In genomic region chr9:56324576-56325355, GRCm38 (mm10) we compare ENCODE assay signal across 8 mouse cellular contexts.
A peak's percentile ranks its signal among the peaks of the same experiment; 100 is the strongest.
DNase-seq lines count a peak whose midpoint lies in the region; ATAC-seq lines count a peak whose summit lies in the region.

No protein-coding gene starts in this region.

- H3K36me3 ChIP-seq in midbrain, embryonic 14.5 days (ENCODE audit: control insufficient read depth, insufficient read depth, low read length) = no peaks in the 10 kb centered on the region

- peak; percentile 8 to 9 for DNase-seq in urinary bladder, postnatal 36 days (ENCODE audit: low spot score in 2 of 2)
- no peak for DNase-seq in urinary bladder, postnatal 25 days (ENCODE audit: low spot score)
- DNase-seq in heart, adult 8-10 months (ENCODE audit: low spot score) = peak; percentile 67
- DNase-seq in kidney, postnatal 10 days = peak; percentile 38
- no peak for DNase-seq in cerebellum, adult 9-11 months
- DNase-seq in adrenal gland, postnatal 14 days = no peak
- no peak for DNase-seq in midbrain, embryonic 14.5 days

- H3K9ac ChIP-seq in midbrain, embryonic 14.5 days (replicated peaks; ENCODE audit: low read length) = no peak overlapping the region

- H3K4me1 ChIP-seq in midbrain, embryonic 14.5 days (ENCODE audit: control insufficient read depth, insufficient read depth, low read length) = no peaks in the 10 kb centered on the region

- H3K9me3 ChIP-seq in midbrain, embryonic 14.5 days (ENCODE audit: control insufficient read depth, low read length) = no peaks in the 10 kb centered on the region

- no peaks in the 10 kb centered on the region for H3K27me3 ChIP-seq in midbrain, embryonic 14.5 days (ENCODE audit: control insufficient read depth, insufficient read depth, low read length)

- H3K4me3 ChIP-seq in midbrain, embryonic 14.5 days (replicated peaks; ENCODE audit: low read depth, low read length) = no peak overlapping the region

- 87% methylated on average over 16 of the region's 16 CpGs for WGBS in midbrain, embryonic 14.5 days

- no peak for ATAC-seq in erythroid progenitor cell, adult 5-6 weeks (replicated peaks; ENCODE audit: low FRiP score, poor library complexity, severe bottlenecking)
- ATAC-seq in midbrain, embryonic 14.5 days (ENCODE audit: low FRiP score, low TSS enrichment) = no peak

- H3K4me2 ChIP-seq in midbrain, embryonic 14.5 days (ENCODE audit: low read length) = no peak overlapping the region

- H3K27ac ChIP-seq in midbrain, embryonic 14.5 days (replicated peaks; ENCODE audit: low read depth, low read length) = no peak overlapping the region

Comparison
In these comparisons a context has a peak if more than half of its experiments do, and no peak if none do; other contexts are left out.
1. DNase-seq: peak in urinary bladder, postnatal 36 days (2 of 2), heart, adult 8-10 months (single experiment) and kidney, postnatal 10 days (single experiment); none in urinary bladder, postnatal 25 days (single experiment), cerebellum, adult 9-11 months (single experiment), adrenal gland, postnatal 14 days (single experiment) and midbrain, embryonic 14.5 days (single experiment).